Mouse (Mus musculus) splenic B cell, adult 2 months (primary cell): Measurements from ENCODE around the gene Zfp747.
"Not testable (repeated sequence)": the region's sequence is repeated elsewhere in the genome, so short reads cannot be mapped to it uniquely, and the experiment has no call there.

Experiments used
- DNase-seq: peaks from one replicate; pipeline ENCODE4 v3.0.0-alpha.2; 2011; ENCODE audit warnings: low read depth, low spot score
- H3K27me3 ChIP-seq: 2 replicates; pipeline ENCODE4 v1.6.1; 2012; ENCODE audit warnings: mild to moderate bottlenecking, low read length, moderate library complexity, mixed read lengths; ENCODE audit not compliant: control insufficient read depth, poor library complexity, insufficient read depth, severe bottlenecking
- H3K36me3 ChIP-seq: 2 replicates; pipeline ENCODE4 v1.6.1; 2012; ENCODE audit warnings: mild to moderate bottlenecking, low read length, moderate library complexity, mixed read lengths; ENCODE audit not compliant: control insufficient read depth, poor library complexity, insufficient read depth, severe bottlenecking

The Zfp747 gene

GRCm38 (mm10) chr7:127375271-127376245 is at the start of gene Zfp747:
TSS of gene Zfp747 (minus strand) at chr7:127376050.
- peak; percentile 97 for DNase-seq
- H3K27me3 ChIP-seq, H3K36me3 ChIP-seq: not testable (repeated sequence)

GRCm38 (mm10) chr7:127425291-127425690 is 49.4 kb upstream of the Zfp747 start:
- H3K36me3 ChIP-seq = no peaks in the 10 kb centered on the region
- DNase-seq = no peak
- H3K27me3 ChIP-seq = no peaks in the 10 kb centered on the region

- DNase-seq = no peak
- H3K36me3 ChIP-seq = no peaks in the 10 kb centered on the region; the same call in 1 of the 2 replicates
- H3K27me3 ChIP-seq = no peaks in the 10 kb centered on the region
Observed at GRCm38 (mm10) chr7:127422247-127422646, 46.4 kb upstream of the Zfp747 start.

- Histone ChIP-seq H3K27me3 (no peaks in the 10 kb centered on the region), H3K36me3 (no peaks in the 10 kb centered on the region; the same call in 1 of the 2 replicates)
- peak; percentile 96 for DNase-seq
Observed at GRCm38 (mm10) chr7:127421388-127422191, 45.7 kb upstream of the Zfp747 start, which contains the start of gene Zfp688. TSS of gene Zfp688 (minus strand) at chr7:127422068.

- DNase-seq = no peak
- Histone ChIP-seq H3K36me3 (no peaks in the 10 kb centered on the region), H3K27me3 (no peaks in the 10 kb centered on the region)
Observed at GRCm38 (mm10) chr7:127411418-127411817, 35.6 kb upstream of the Zfp747 start.

- peak; percentile 92 for DNase-seq
- not testable (repeated sequence) for H3K36me3 ChIP-seq, H3K27me3 ChIP-seq
Observed at GRCm38 (mm10) chr7:127406002-127406987, 30.4 kb upstream of the Zfp747 start, which contains the start of gene Zfp764. TSS of gene Zfp764 (minus strand) at chr7:127406822.

- not testable (repeated sequence) for H3K27me3 ChIP-seq, H3K36me3 ChIP-seq, DNase-seq
Observed at GRCm38 (mm10) chr7:127404101-127404500, 28.3 kb upstream of the Zfp747 start.

GRCm38 (mm10) chr7:127402980-127403379 is 27.1 kb upstream of the Zfp747 start:
- DNase-seq = no peak
- H3K27me3 ChIP-seq = no peaks in the 10 kb centered on the region
- H3K36me3 ChIP-seq = no peaks in the 10 kb centered on the region

- Histone ChIP-seq H3K36me3 (no peaks in the 10 kb centered on the region), H3K27me3 (no peaks in the 10 kb centered on the region)
- no peak for DNase-seq
Observed at GRCm38 (mm10) chr7:127400355-127400754, 24.5 kb upstream of the Zfp747 start.

GRCm38 (mm10) chr7:127393944-127394333 is 18.1 kb upstream of the Zfp747 start:
- H3K36me3 ChIP-seq = 0 out of 2 replicates have a peak, but pooled peaks cover 2% of the 10 kb centered on the region
- DNase-seq = no peak
- H3K27me3 ChIP-seq = no peaks in the 10 kb centered on the region

GRCm38 (mm10) chr7:127393157-127393943 is 17.5 kb upstream of the Zfp747 start, which contains the start of gene E430018J23Rik:
TSS of gene E430018J23Rik (minus strand) at chr7:127393629.
- peak; percentile 98 for DNase-seq
- 0 out of 2 replicates have a peak, but pooled peaks cover 2% of the 10 kb centered on the region for H3K36me3 ChIP-seq
- H3K27me3 ChIP-seq = no peaks in the 10 kb centered on the region

GRCm38 (mm10) chr7:127392251-127392824 is 16.5 kb upstream of the Zfp747 start:
- DNase-seq = peak; percentile 6
- Histone ChIP-seq H3K27me3 (no peaks in the 10 kb centered on the region), H3K36me3 (0 out of 2 replicates have a peak, but pooled peaks cover 2% of the 10 kb centered on the region)

- Histone ChIP-seq H3K27me3 (no peaks in the 10 kb centered on the region), H3K36me3 (0 out of 2 replicates have a peak, but pooled peaks cover 2% of the 10 kb centered on the region)
- DNase-seq = no peak
Observed at GRCm38 (mm10) chr7:127391538-127391937, 15.7 kb upstream of the Zfp747 start.
